Mouse (Mus musculus) urinary bladder, postnatal 14 days (tissue): ENCODE data around the gene Duox1.
A peak's percentile ranks its signal among the peaks of the same experiment; 100 is the strongest.

Source experiments
- DNase-seq: peaks from one replicate; pipeline ENCODE4 v3.0.0; 2021; ENCODE audit warnings: low spot score

Gene Duox1

GRCm38 (mm10) chr2:122315372-122315771 is at the start of gene Duox1:
Gene Duox1 (plus strand): TSS chr2:122315672.
- no peak for DNase-seq

- DNase-seq: no peak
Measured at GRCm38 (mm10) chr2:122266407-122267193, 48.9 kb upstream of the Duox1 start.

GRCm38 (mm10) chr2:122278769-122279168 is 36.7 kb upstream of the Duox1 start:
- DNase-seq: no peak

- no peak for DNase-seq
Measured at GRCm38 (mm10) chr2:122284091-122284490, 31.4 kb upstream of the Duox1 start.

- DNase-seq: no peak
Measured at GRCm38 (mm10) chr2:122286137-122286536, 29.3 kb upstream of the Duox1 start.

- DNase-seq: no peak
Measured at GRCm38 (mm10) chr2:122294916-122295315, 20.6 kb upstream of the Duox1 start.

- no peak for DNase-seq
Measured at GRCm38 (mm10) chr2:122297271-122298095, 18.0 kb upstream of the Duox1 start.

- no peak for DNase-seq
Measured at GRCm38 (mm10) chr2:122298096-122298499, 17.4 kb upstream of the Duox1 start, which contains the start of gene Duox2. Gene Duox2 (minus strand): TSS chr2:122298449.

GRCm38 (mm10) chr2:122298596-122299490 is 16.6 kb upstream of the Duox1 start, which contains the start of gene Duoxa2:
Gene Duoxa2 (plus strand): TSS chr2:122298900.
- peak; percentile 25 for DNase-seq

GRCm38 (mm10) chr2:122299911-122300655 is 15.4 kb upstream of the Duox1 start:
- DNase-seq: no peak

- no peak for DNase-seq
Measured at GRCm38 (mm10) chr2:122300656-122301020, 14.8 kb upstream of the Duox1 start.

GRCm38 (mm10) chr2:122301081-122301920 is 14.2 kb upstream of the Duox1 start:
- peak; percentile 33 for DNase-seq

- DNase-seq: no peak
Measured at GRCm38 (mm10) chr2:122301921-122302573, 13.4 kb upstream of the Duox1 start.

- peak; percentile 66 for DNase-seq
Measured at GRCm38 (mm10) chr2:122302574-122303241, 12.8 kb upstream of the Duox1 start.

- no peak for DNase-seq
Measured at GRCm38 (mm10) chr2:122304544-122304943, 10.9 kb upstream of the Duox1 start.

- no peak for DNase-seq
Measured at GRCm38 (mm10) chr2:122305097-122305892, 10.2 kb upstream of the Duox1 start.

- peak; percentile 76 for DNase-seq
Measured at GRCm38 (mm10) chr2:122306184-122306583, 9.3 kb upstream of the Duox1 start.

- DNase-seq: no peak
Measured at GRCm38 (mm10) chr2:122309647-122310046, 5.8 kb upstream of the Duox1 start.
